9 mouse cellular contexts compared by ENCODE assay signal in the genomic region with DNA sequence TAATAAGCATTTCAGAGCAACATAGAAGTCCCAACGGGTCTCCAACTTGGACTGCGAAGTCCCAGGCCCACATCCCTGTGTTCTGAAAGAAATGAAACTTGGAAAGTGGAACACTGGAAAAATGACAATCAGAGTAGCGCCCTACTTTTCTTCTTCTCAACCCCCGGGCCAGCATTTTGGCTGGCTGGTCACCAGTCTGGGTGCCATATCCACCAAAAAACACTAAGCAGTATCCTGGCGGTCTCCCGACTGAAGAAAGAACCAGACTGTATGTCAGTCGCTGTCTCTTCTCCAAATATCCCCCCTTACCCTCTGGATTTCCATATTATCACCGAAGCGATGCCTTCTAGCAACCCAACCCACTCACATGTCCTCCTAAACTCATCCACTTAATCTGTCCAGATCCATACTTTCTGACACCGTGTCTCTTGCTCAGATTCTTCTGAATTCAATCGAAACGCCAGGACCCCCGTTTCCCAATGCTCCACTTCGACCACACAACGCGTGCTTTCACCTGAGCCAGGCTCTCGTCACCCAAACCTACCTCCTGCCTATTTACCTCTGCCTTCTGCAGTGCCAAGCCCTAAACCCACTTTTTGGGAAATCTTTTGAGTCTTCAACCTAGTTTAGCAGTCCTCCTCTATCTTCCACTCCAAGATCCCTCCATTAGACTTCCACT. TPM values are rescaled to one million over a fixed set of nuclear protein-coding genes. Genes with fewer than 3 reads are reported as not detected.
A peak's percentile ranks its signal among the peaks of the same experiment; 100 is the strongest.
DNase-seq lines count a peak whose midpoint lies in the region; ATAC-seq and TF ChIP-seq lines count a peak whose summit lies in the region.
"Had no signal": no experiment of that assay in that cellular context is flagged by ENCODE, and none has a peak within 500 bp of the region (broad histone marks: within the 10 kb centered on the region; RNA-seq: fewer than 3 reads in every experiment).

No protein-coding gene starts in this region.

- H3K4me2 ChIP-seq in embryonic facial prominence, embryonic 11.5 days (ENCODE audit: low read depth, low read length): peak overlapping the region; percentile 76
- H3K4me2 ChIP-seq in heart, embryonic 13.5 days: peak overlapping the region; percentile 72
- H3K4me2 ChIP-seq in midbrain, embryonic 13.5 days (replicated peaks): peak overlapping the region; percentile 82

- TF ChIP-seq CTCF in Patski (IDR thresholded peaks at IDR 0.05): no peak

- H3K4me3 ChIP-seq in embryonic facial prominence, embryonic 11.5 days (ENCODE audit: low read depth, low read length): peak overlapping the region; percentile 69
- H3K4me3 ChIP-seq in heart, embryonic 13.5 days: peak overlapping the region; percentile 70
- peak overlapping the region; percentile 65 for H3K4me3 ChIP-seq in midbrain, embryonic 13.5 days (replicated peaks)

- peak overlapping the region; percentile 86 for H3K9ac ChIP-seq in embryonic facial prominence, embryonic 11.5 days (replicated peaks; ENCODE audit: low read length)
- H3K9ac ChIP-seq in heart, embryonic 13.5 days: peak overlapping the region; percentile 86
- H3K9ac ChIP-seq in midbrain, embryonic 13.5 days (replicated peaks): peak overlapping the region; percentile 63

- H3K27me3 ChIP-seq in Patski: no peaks in the 10 kb centered on the region
- H3K27me3 ChIP-seq in embryonic facial prominence, embryonic 11.5 days (ENCODE audit: control insufficient read depth, insufficient read depth, low read length): no peaks in the 10 kb centered on the region
- no peaks in the 10 kb centered on the region for H3K27me3 ChIP-seq in heart, embryonic 13.5 days (replicated peaks)
- no peaks in the 10 kb centered on the region for H3K27me3 ChIP-seq in midbrain, embryonic 13.5 days

- intact Hi-C loops in left cerebral cortex, postnatal 10 days (cut with DNase I): no loop called here
- intact Hi-C loops in left cerebral cortex, postnatal 4 days (cut with DNase I): no loop called here

- POLR2A ChIA-PET in Patski (lab: Charles Lee): no interaction called here

- CTCF ChIA-PET in Patski (lab: Charles Lee): no interaction called here

- peak; percentile 9 to 30 for DNase-seq in left cerebral cortex, postnatal 10 days (ENCODE audit: extremely low spot score in 1 of 2, low spot score in 2 of 2)
- no peak for DNase-seq in left cerebral cortex, adult 9 months (ENCODE audit: low spot score in 2 of 2)
- no peak for DNase-seq in Patski (ENCODE audit: low read depth, low spot score)
- no peak for DNase-seq in embryonic facial prominence, embryonic 11.5 days (ENCODE audit: low spot score)
- DNase-seq in left cerebral cortex, postnatal 4 days: peak; percentile 3

- H3K4me1 ChIP-seq in embryonic facial prominence, embryonic 11.5 days (ENCODE audit: control insufficient read depth, insufficient read depth, low read length): no peaks in the 10 kb centered on the region
- peaks cover 27% of the 10 kb centered on the region for H3K4me1 ChIP-seq in heart, embryonic 13.5 days
- peaks cover 19% of the 10 kb centered on the region for H3K4me1 ChIP-seq in midbrain, embryonic 13.5 days (replicated peaks)

- WGBS in embryonic facial prominence, embryonic 11.5 days: 7% methylated on average over 17 of the region's 17 CpGs
- 2% methylated on average over 17 of the region's 17 CpGs for WGBS in heart, embryonic 13.5 days
- 6% methylated on average over 17 of the region's 17 CpGs for WGBS in midbrain, embryonic 13.5 days

- peak; percentile 7 for ATAC-seq in Patski
- ATAC-seq in embryonic facial prominence, embryonic 11.5 days (replicated peaks; ENCODE audit: insufficient number of reproducible peaks, low FRiP score, low TSS enrichment, low read depth): 0 out of 2 replicates have a peak, but pooled peaks have one; percentile 0
- ATAC-seq in heart, embryonic 13.5 days (ENCODE audit: extremely low read depth, insufficient number of reproducible peaks, low FRiP score, low TSS enrichment): no peak
- ATAC-seq in midbrain, embryonic 13.5 days: no peak; the same call in 1 of the 2 replicates
- no peak for ATAC-seq in CD4-positive, CD25-positive, alpha-beta regulatory T cell, adult 4 months

- H3K27ac ChIP-seq in embryonic facial prominence, embryonic 11.5 days (replicated peaks; ENCODE audit: low read depth, low read length): no peak overlapping the region
- peak overlapping the region; percentile 100 for H3K27ac ChIP-seq in heart, embryonic 13.5 days (replicated peaks)
- H3K27ac ChIP-seq in midbrain, embryonic 13.5 days: no peak overlapping the region

- no peaks in the 10 kb centered on the region for H3K9me3 ChIP-seq in embryonic facial prominence, embryonic 11.5 days (replicated peaks; ENCODE audit: control insufficient read depth, low read length)
- no peaks in the 10 kb centered on the region for H3K9me3 ChIP-seq in heart, embryonic 13.5 days
- H3K9me3 ChIP-seq in midbrain, embryonic 13.5 days: no peaks in the 10 kb centered on the region

- in situ Hi-C loops in Patski (cut with MboI; ENCODE audit: low pct_unique_long_range_greater_than_20kb): no loop called here

- no peaks in the 10 kb centered on the region for H3K36me3 ChIP-seq in embryonic facial prominence, embryonic 11.5 days (replicated peaks; ENCODE audit: control insufficient read depth, insufficient read depth, low read depth, low read length)
- H3K36me3 ChIP-seq in heart, embryonic 13.5 days: peaks cover 11% of the 10 kb centered on the region
- H3K36me3 ChIP-seq in midbrain, embryonic 13.5 days: no peaks in the 10 kb centered on the region

RNA-seq across cellular contexts. Expression of a gene that starts 0.4 kb away (rescaled TPM):
- 1 to 10 TPM in 1 of 2 experiments, not detected in 1; 1.2 TPM for total RNA-seq in left cerebral cortex, postnatal 10 days (2021)
- polyA plus RNA-seq in Patski (2021): not detected
- polyA plus RNA-seq in embryonic facial prominence, embryonic 11.5 days (2014; fragmentation: Nextera tagmentation; extraction: Ambion mirVana): 0.20 and 0.21 TPM in 2 replicates
- polyA plus RNA-seq in heart, embryonic 13.5 days (2015; fragmentation: Nextera tagmentation; extraction: Ambion mirVana): 0.41 TPM in 1 of 2 replicates, not detected in the other
- total RNA-seq in left cerebral cortex, postnatal 4 days (2021): 1 to 10 TPM in 1 of 2 experiments, not detected in 1; 2.2 TPM
- not detected in 2 replicates for polyA plus RNA-seq in midbrain, embryonic 13.5 days (2015; fragmentation: Nextera tagmentation; extraction: Ambion mirVana)
- 1 to 10 TPM in 1 of 2 experiments, not detected in 1; 1.5 TPM for polyA plus RNA-seq in CD4-positive, CD25-positive, alpha-beta regulatory T cell, adult 4 months (2017; shearing (Covaris generic))
- total RNA-seq: neutrophil, adult 5-6 weeks had no signal

RNA-seq across cellular contexts. Expression of a gene that starts 0.8 kb away (rescaled TPM):
- total RNA-seq in left cerebral cortex, postnatal 10 days (2021): 10 to 100 TPM; 26.7 to 34.4 TPM
- 39.9 TPM for polyA plus RNA-seq in Patski (2021)
- polyA plus RNA-seq in embryonic facial prominence, embryonic 11.5 days (2014; fragmentation: Nextera tagmentation; extraction: Ambion mirVana): 13.7 and 17.4 TPM in 2 replicates
- 25.1 and 30.0 TPM in 2 replicates for polyA plus RNA-seq in heart, embryonic 13.5 days (2015; fragmentation: Nextera tagmentation; extraction: Ambion mirVana)
- 10 to 100 TPM; 41.7 to 46.1 TPM for total RNA-seq in left cerebral cortex, postnatal 4 days (2021)
- polyA plus RNA-seq in midbrain, embryonic 13.5 days (2015; fragmentation: Nextera tagmentation; extraction: Ambion mirVana): 15.9 and 22.1 TPM in 2 replicates
- polyA plus RNA-seq in CD4-positive, CD25-positive, alpha-beta regulatory T cell, adult 4 months (2017; shearing (Covaris generic)): 10 to 100 TPM; 41.4 to 42.2 TPM

RNA-seq across cellular contexts. Expression of a gene that starts 47.7 kb away (rescaled TPM):
- total RNA-seq in left cerebral cortex, postnatal 10 days (2021): 1 to 10 TPM; 9.7 to 9.8 TPM
- polyA plus RNA-seq in Patski (2021): 24.7 TPM
- polyA plus RNA-seq in embryonic facial prominence, embryonic 11.5 days (2014; fragmentation: Nextera tagmentation; extraction: Ambion mirVana): 60.4 and 79.9 TPM in 2 replicates
- polyA plus RNA-seq in heart, embryonic 13.5 days (2015; fragmentation: Nextera tagmentation; extraction: Ambion mirVana): 72.3 and 73.9 TPM in 2 replicates
- 10 to 100 TPM; 13.4 to 14.1 TPM for total RNA-seq in left cerebral cortex, postnatal 4 days (2021)
- polyA plus RNA-seq in midbrain, embryonic 13.5 days (2015; fragmentation: Nextera tagmentation; extraction: Ambion mirVana): 58.9 and 59.1 TPM in 2 replicates
- polyA plus RNA-seq in CD4-positive, CD25-positive, alpha-beta regulatory T cell, adult 4 months (2017; shearing (Covaris generic)): 10 to 100 TPM; 59.6 to 89.5 TPM

Comparison
In these comparisons a context has a peak if more than half of its experiments do, and no peak if none do; other contexts are left out.
1. DNase-seq: peak in left cerebral cortex, postnatal 10 days (2 of 2) and left cerebral cortex, postnatal 4 days (single experiment); none in left cerebral cortex, adult 9 months (0 of 2), Patski (single experiment) and embryonic facial prominence, embryonic 11.5 days (single experiment).
2. ATAC-seq: peak in Patski (single experiment) and embryonic facial prominence, embryonic 11.5 days (single experiment); none in heart, embryonic 13.5 days (single experiment), midbrain, embryonic 13.5 days (single experiment) and CD4-positive, CD25-positive, alpha-beta regulatory T cell, adult 4 months (single experiment).
3. Peak in every context shown above with its lines, with median percentiles within 50 percentile points of each other: H3K4me2 ChIP-seq, H3K4me3 ChIP-seq and H3K9ac ChIP-seq.